Mouse (Mus musculus) bone marrow, adult 2 months (tissue): ENCODE measurements around the gene Lrp1.

Source experiments
- CTCF ChIP-seq: fragments of 200-500 bp; IDR thresholded peaks from 2 replicates; pipeline ENCODE4 v1.5.1; 2011; ENCODE audit warnings: low read length, control low read depth; ENCODE audit not compliant: control insufficient read depth, insufficient read depth
- POLR2A ChIP-seq: fragments of 200-500 bp; IDR thresholded peaks from 2 replicates; pipeline ENCODE4 v1.6.1; 2011; ENCODE audit warnings: low read depth, mild to moderate bottlenecking, control low read depth, low read length, borderline replicate concordance; ENCODE audit not compliant: control insufficient read depth

DNA sequence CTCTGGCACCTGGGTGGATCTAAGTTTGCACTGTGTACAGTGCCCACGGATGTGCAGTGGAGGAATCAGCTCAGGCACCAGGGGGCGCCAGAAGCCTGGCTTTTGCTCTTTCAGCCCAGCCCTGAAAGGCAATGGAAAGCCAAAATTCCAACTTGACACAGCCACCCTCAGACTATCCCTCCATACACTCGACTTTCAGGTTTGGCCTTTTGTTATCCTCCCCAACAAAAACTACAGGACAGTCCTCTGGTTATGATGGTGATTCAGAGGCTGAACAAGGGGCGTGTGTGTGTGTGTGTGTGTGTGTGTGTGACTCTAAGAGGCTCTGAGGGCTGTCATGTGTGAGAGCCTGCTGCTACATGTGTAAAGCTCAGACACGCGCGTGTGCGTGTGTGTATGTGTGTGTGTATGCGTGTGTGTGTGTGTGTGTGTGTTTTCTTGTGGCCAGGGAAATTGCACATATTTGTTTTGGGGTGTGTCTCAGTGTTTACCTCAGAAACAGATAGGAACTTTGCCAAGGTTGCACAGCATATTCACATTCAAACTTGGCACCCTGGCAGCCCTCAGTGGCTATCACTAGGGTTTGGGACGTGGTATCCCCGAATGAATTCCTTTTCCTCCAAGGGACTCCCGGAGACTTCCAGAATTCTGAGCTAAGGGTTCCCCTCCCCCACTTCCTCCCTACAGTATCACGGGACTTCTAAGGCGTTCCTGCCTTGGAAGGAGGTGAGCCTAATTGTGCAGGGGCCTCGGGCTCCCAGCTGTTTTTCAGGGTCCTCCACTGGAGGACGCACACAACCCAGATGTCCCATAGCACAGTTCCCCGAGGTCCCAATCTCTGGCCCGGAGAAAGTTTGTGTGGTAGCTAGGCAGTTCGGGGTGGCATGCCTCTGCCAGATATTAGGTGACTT is 21.2 kb upstream of the Lrp1 start:
- TF ChIP-seq CTCF (peak; percentile 95), POLR2A (no peak)
